Mouse (Mus musculus) lung, embryonic 15.5 days (tissue): ENCODE results near the gene Syk. TPM values are rescaled to one million over a fixed set of nuclear protein-coding genes. Genes with fewer than 3 reads are reported as not detected.

ENCODE experiments used
- ATAC-seq: fragments of 200-750 bp; cut with Nextera tagmentation; 2 replicates; pipeline ENCODE4 v1.8.0; 2017; ENCODE audit warnings: moderate number of reproducible peaks, borderline replicate concordance; ENCODE audit not compliant: low FRiP score, low TSS enrichment; ENCODE audit errors: extremely low read depth
- H3K27ac ChIP-seq: fragments of 300-500 bp; sonication (generic); 2 replicates; pipeline ENCODE4 v1.5.1; 2015; ENCODE audit warnings: moderate library complexity, mild to moderate bottlenecking, inconsistent platforms
- H3K27me3 ChIP-seq: fragments of 300-500 bp; sonication (generic); 2 replicates; pipeline ENCODE4 v1.6.1; 2015; ENCODE audit warnings: inconsistent platforms
- H3K36me3 ChIP-seq: fragments of 300-500 bp; sonication (generic); 2 replicates; pipeline ENCODE4 v1.6.1; 2015; ENCODE audit warnings: inconsistent platforms
- H3K4me1 ChIP-seq: fragments of 300-500 bp; sonication (generic); 2 replicates; pipeline ENCODE4 v1.6.1; 2015; ENCODE audit warnings: inconsistent platforms
- H3K4me2 ChIP-seq: fragments of 300-500 bp; sonication (generic); 2 replicates; pipeline ENCODE4 v1.6.1; 2015; ENCODE audit warnings: inconsistent platforms, mild to moderate bottlenecking, moderate library complexity
- H3K4me3 ChIP-seq: fragments of 300-500 bp; sonication (generic); 2 replicates; pipeline ENCODE4 v1.5.1; 2015; ENCODE audit warnings: mild to moderate bottlenecking, inconsistent platforms
- H3K9ac ChIP-seq: fragments of 300-500 bp; sonication (generic); 2 replicates; pipeline ENCODE4 v1.6.1; 2015; ENCODE audit warnings: inconsistent platforms
- H3K9me3 ChIP-seq: fragments of 300-500 bp; sonication (generic); 2 replicates; pipeline ENCODE4 v1.6.1; 2016; ENCODE audit warnings: inconsistent platforms
- WGBS: fragments of 180-500 bp; shearing (Covaris S2); methylation state at CpG from one replicate; pipeline ENCODE4 v1.1.7; 2015; 5-methylcytosine and 5-hydroxymethylcytosine counted together
- polyA plus RNA-seq: library from polyadenylated mRNA; unstranded; fragments of >200 nt; fragmentation: Nextera tagmentation; extraction: Ambion mirVana; gene quantifications from 2 replicates; pipeline ENCODE4 v1.2.1, GENCODE M21; 2015

The Syk gene
- polyA plus RNA-seq, 1 experiment from 2014 or later: 5.3 TPM

- Histone ChIP-seq H3K27ac (no peak overlapping the region), H3K36me3 (no peaks in the 10 kb centered on the region), H3K9me3 (no peaks in the 10 kb centered on the region), H3K4me1 (no peaks in the 10 kb centered on the region), H3K27me3 (no peaks in the 10 kb centered on the region), H3K4me2 (no peak overlapping the region), H3K4me3 (no peak overlapping the region), H3K9ac (no peak overlapping the region)
- ATAC-seq: no peak
- 56% methylated on average over 3 of the region's 3 CpGs for WGBS
Measured at GRCm38 (mm10) chr13:52669889-52670288, 86.9 kb downstream of the Syk start.

GRCm38 (mm10) chr13:52673272-52673671 lies 90.3 kb downstream of the Syk start:
- peak; percentile 69; the same call in 1 of the 2 replicates for ATAC-seq
- H3K27ac ChIP-seq: no peak overlapping the region
- WGBS: 35% methylated on average over 4 of the region's 4 CpGs

GRCm38 (mm10) chr13:52673856-52674255 lies 90.9 kb downstream of the Syk start:
- Histone ChIP-seq H3K4me2 (no peak overlapping the region), H3K27ac (no peak overlapping the region), H3K27me3 (no peaks in the 10 kb centered on the region), H3K9me3 (no peaks in the 10 kb centered on the region), H3K4me1 (no peaks in the 10 kb centered on the region), H3K9ac (no peak overlapping the region), H3K36me3 (no peaks in the 10 kb centered on the region), H3K4me3 (no peak overlapping the region)
- ATAC-seq: no peak
- 51% methylated on average over 4 of the region's 4 CpGs for WGBS

More at GRCm38 (mm10) chr13:52673272-52673671, 90.3 kb downstream of the Syk start:
- no peaks in the 10 kb centered on the region for H3K9me3 ChIP-seq
- H3K9ac ChIP-seq: no peak overlapping the region
- H3K4me1 ChIP-seq: no peaks in the 10 kb centered on the region
- H3K4me3 ChIP-seq: no peak overlapping the region
- no peaks in the 10 kb centered on the region for H3K36me3 ChIP-seq
- H3K4me2 ChIP-seq: no peak overlapping the region
- H3K27me3 ChIP-seq: no peaks in the 10 kb centered on the region

- Histone ChIP-seq H3K27me3 (no peaks in the 10 kb centered on the region), H3K4me1 (no peaks in the 10 kb centered on the region), H3K36me3 (no peaks in the 10 kb centered on the region), H3K27ac (no peak overlapping the region), H3K4me2 (no peak overlapping the region), H3K9me3 (no peaks in the 10 kb centered on the region), H3K9ac (no peak overlapping the region), H3K4me3 (no peak overlapping the region)
- WGBS: 50% methylated on average over 12 of the region's 12 CpGs
- no peak for ATAC-seq
Measured at GRCm38 (mm10) chr13:52674839-52675238, 91.9 kb downstream of the Syk start.

GRCm38 (mm10) chr13:52675526-52676294 lies 92.7 kb downstream of the Syk start:
- Histone ChIP-seq H3K4me2 (no peak overlapping the region), H3K36me3 (no peaks in the 10 kb centered on the region)
- 69% methylated on average over 8 of the region's 8 CpGs for WGBS

GRCm38 (mm10) chr13:52676671-52677445 lies 93.9 kb downstream of the Syk start:
- no peaks in the 10 kb centered on the region for H3K9me3 ChIP-seq
- no peak for ATAC-seq

More at GRCm38 (mm10) chr13:52675526-52676294, 92.7 kb downstream of the Syk start:
- Histone ChIP-seq H3K27ac (no peak overlapping the region), H3K4me3 (no peak overlapping the region), H3K9ac (no peak overlapping the region), H3K9me3 (no peaks in the 10 kb centered on the region), H3K27me3 (no peaks in the 10 kb centered on the region), H3K4me1 (no peaks in the 10 kb centered on the region)
- no peak for ATAC-seq

GRCm38 (mm10) chr13:52679906-52680305 lies 96.9 kb downstream of the Syk start:
- no peak overlapping the region for H3K4me3 ChIP-seq
- no peak overlapping the region for H3K4me2 ChIP-seq
- no peak overlapping the region for H3K9ac ChIP-seq
- H3K27me3 ChIP-seq: no peaks in the 10 kb centered on the region
- H3K4me1 ChIP-seq: no peaks in the 10 kb centered on the region
- no peaks in the 10 kb centered on the region for H3K36me3 ChIP-seq
- H3K27ac ChIP-seq: no peak overlapping the region
- H3K9me3 ChIP-seq: no peaks in the 10 kb centered on the region
- WGBS: 66% methylated on average over 5 of the region's 5 CpGs
- ATAC-seq: no peak

More at GRCm38 (mm10) chr13:52676671-52677445, 93.9 kb downstream of the Syk start:
- no peaks in the 10 kb centered on the region for H3K36me3 ChIP-seq
- no peaks in the 10 kb centered on the region for H3K4me1 ChIP-seq
- 51% methylated on average over 5 of the region's 5 CpGs for WGBS
- no peak overlapping the region for H3K9ac ChIP-seq
- H3K27me3 ChIP-seq: no peaks in the 10 kb centered on the region
- no peak overlapping the region for H3K4me3 ChIP-seq
- H3K27ac ChIP-seq: no peak overlapping the region
- no peak overlapping the region for H3K4me2 ChIP-seq

GRCm38 (mm10) chr13:52682107-52682506 lies 99.1 kb downstream of the Syk start:
- no peaks in the 10 kb centered on the region for H3K9me3 ChIP-seq
- no peaks in the 10 kb centered on the region for H3K36me3 ChIP-seq
- no peak overlapping the region for H3K4me3 ChIP-seq
- WGBS: 74% methylated on average over 5 of the region's 5 CpGs
- no peaks in the 10 kb centered on the region for H3K27me3 ChIP-seq
- no peak overlapping the region for H3K4me2 ChIP-seq
- H3K9ac ChIP-seq: no peak overlapping the region
- no peak for ATAC-seq
- no peak overlapping the region for H3K27ac ChIP-seq
- H3K4me1 ChIP-seq: no peaks in the 10 kb centered on the region

- no peaks in the 10 kb centered on the region for H3K9me3 ChIP-seq
- H3K36me3 ChIP-seq: no peaks in the 10 kb centered on the region
- no peak overlapping the region for H3K27ac ChIP-seq
- no peak for ATAC-seq
- H3K4me1 ChIP-seq: no peaks in the 10 kb centered on the region
- H3K9ac ChIP-seq: no peak overlapping the region
- no peak overlapping the region for H3K4me2 ChIP-seq
- H3K27me3 ChIP-seq: no peaks in the 10 kb centered on the region
- 89% methylated on average over 13 of the region's 13 CpGs for WGBS
- H3K4me3 ChIP-seq: no peak overlapping the region
Measured at GRCm38 (mm10) chr13:52690425-52690824, 107.5 kb downstream of the Syk start.

- ATAC-seq: no peak
- H3K4me1 ChIP-seq: no peaks in the 10 kb centered on the region
- 77% methylated on average over 6 of the region's 6 CpGs for WGBS
- no peaks in the 10 kb centered on the region for H3K9me3 ChIP-seq
- H3K36me3 ChIP-seq: no peaks in the 10 kb centered on the region
- no peak overlapping the region for H3K4me2 ChIP-seq
- no peak overlapping the region for H3K27ac ChIP-seq
- no peaks in the 10 kb centered on the region for H3K27me3 ChIP-seq
- no peak overlapping the region for H3K9ac ChIP-seq
- no peak overlapping the region for H3K4me3 ChIP-seq
Measured at GRCm38 (mm10) chr13:52692311-52692710, 109.3 kb downstream of the Syk start.

- no peak overlapping the region for H3K9ac ChIP-seq
- no peak for ATAC-seq
- H3K4me3 ChIP-seq: no peak overlapping the region
- H3K9me3 ChIP-seq: no peaks in the 10 kb centered on the region
- no peak overlapping the region for H3K4me2 ChIP-seq
- 81% methylated on average over 6 of the region's 6 CpGs for WGBS
- H3K4me1 ChIP-seq: no peaks in the 10 kb centered on the region
- H3K36me3 ChIP-seq: no peaks in the 10 kb centered on the region
- no peaks in the 10 kb centered on the region for H3K27me3 ChIP-seq
- H3K27ac ChIP-seq: no peak overlapping the region
Measured at GRCm38 (mm10) chr13:52694857-52695256, 111.9 kb downstream of the Syk start.
